Mouse (Mus musculus): ENCODE data around the gene Scp2. TPM values are rescaled to one million over a fixed set of nuclear protein-coding genes. Genes with fewer than 3 reads are reported as not detected.
A peak's percentile ranks its signal among the peaks of the same experiment; 100 is the strongest.

Gene Scp2
- total and polyA plus RNA-seq, 2 experiments = 1,138 to 3,000 TPM

DNA sequence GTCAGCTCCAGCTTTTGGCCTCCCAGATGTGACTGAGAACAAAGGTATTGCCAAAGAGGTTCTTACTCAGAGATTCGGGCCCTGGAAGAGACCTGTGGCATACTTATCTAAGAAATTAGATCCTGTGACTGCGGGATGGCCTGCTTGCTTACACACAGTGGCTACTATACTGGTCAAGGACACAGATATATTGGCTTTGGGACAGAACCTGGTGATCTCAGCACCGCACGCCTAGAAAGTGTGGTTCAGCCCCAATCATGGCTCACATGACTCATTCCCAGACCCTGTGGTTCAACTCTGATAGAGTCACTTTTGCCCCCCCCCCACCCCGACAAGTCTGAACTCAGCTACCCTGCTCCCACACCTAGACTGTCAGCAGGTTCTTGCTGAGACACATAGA, 7.9 kb downstream of the Scp2 start:
- peak overlapping the region; percentile 82 for H3K27ac ChIP-seq (replicated peaks; ENCODE audit: insufficient read depth, low read depth, low read length)
- no peaks in the 10 kb centered on the region for H3K27me3 ChIP-seq (ENCODE audit: control insufficient read depth, insufficient read depth, low read length)
- peak; percentile 81 for DNase-seq (ENCODE audit: extremely low read depth, low read depth, low spot score)
- H3K9ac ChIP-seq (ENCODE audit: low read depth, low read length) = peak overlapping the region; percentile 40; the same call in 1 of the 2 replicates
- H3K4me1 ChIP-seq (ENCODE audit: control insufficient read depth, insufficient read depth, low read length) = peaks cover 17% of the 10 kb centered on the region; the same call in 1 of the 2 replicates
- no peaks in the 10 kb centered on the region for H3K36me3 ChIP-seq (ENCODE audit: control insufficient read depth, insufficient read depth, low read length)
- WGBS = 24% methylated on average over 5 of the region's 5 CpGs
- no peaks in the 10 kb centered on the region for H3K79me2 ChIP-seq (ENCODE audit: control insufficient read depth, insufficient read depth, low read length)
- TF ChIP-seq POLR2A (IDR thresholded peaks at IDR 0.05; ENCODE audit: extremely low read depth, insufficient read depth, low read length) = no peak
- TF ChIP-seq CTCF (IDR thresholded peaks at IDR 0.05; ENCODE audit: low read depth, low read length) = no peak
- H3K4me3 ChIP-seq (ENCODE audit: insufficient read depth, low read depth, low read length) = no peak overlapping the region

DNA sequence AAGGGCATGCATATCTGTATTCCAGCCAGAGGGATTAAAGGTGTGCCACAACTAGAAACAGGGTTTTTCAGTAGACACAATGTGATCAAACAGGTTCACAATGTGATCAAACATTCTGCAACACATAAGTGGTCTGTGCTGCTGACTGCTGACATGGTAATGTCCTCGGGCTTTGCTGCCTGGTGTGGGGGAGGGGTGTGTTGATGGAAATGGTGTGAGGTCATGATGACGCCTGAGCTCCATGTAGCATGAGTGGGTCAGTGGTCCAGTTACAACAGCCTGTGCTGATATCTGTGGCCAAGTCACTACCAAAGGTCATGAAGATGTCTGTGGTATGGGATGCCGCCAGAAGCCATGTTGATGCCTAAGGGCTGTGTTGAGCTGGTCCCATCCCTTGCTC, 14.3 kb downstream of the Scp2 start:
- peak; percentile 70 for DNase-seq (ENCODE audit: extremely low read depth, low read depth, low spot score)
- H3K27me3 ChIP-seq (ENCODE audit: control insufficient read depth, insufficient read depth, low read length) = no peaks in the 10 kb centered on the region
- TF ChIP-seq POLR2A (IDR thresholded peaks at IDR 0.05; ENCODE audit: extremely low read depth, insufficient read depth, low read length) = no peak
- no peak for TF ChIP-seq CTCF (IDR thresholded peaks at IDR 0.05; ENCODE audit: low read depth, low read length)
- 0 out of 2 replicates have a peak overlapping the region, but pooled peaks have one; percentile 6 for H3K9ac ChIP-seq (ENCODE audit: low read depth, low read length)
- H3K27ac ChIP-seq (replicated peaks; ENCODE audit: insufficient read depth, low read depth, low read length) = peak overlapping the region; percentile 81
- WGBS = 28% methylated on average over 3 of the region's 3 CpGs
- no peak overlapping the region for H3K4me3 ChIP-seq (ENCODE audit: insufficient read depth, low read depth, low read length)
- H3K36me3 ChIP-seq (ENCODE audit: control insufficient read depth, insufficient read depth, low read length) = no peaks in the 10 kb centered on the region
- H3K4me1 ChIP-seq (ENCODE audit: control insufficient read depth, insufficient read depth, low read length) = peaks cover 29% of the 10 kb centered on the region
- no peaks in the 10 kb centered on the region for H3K79me2 ChIP-seq (ENCODE audit: control insufficient read depth, insufficient read depth, low read length)

- no peak overlapping the region for H3K9ac ChIP-seq (ENCODE audit: low read depth, low read length)
- 94% methylated on average over 2 of the region's 2 CpGs for WGBS
- peak; percentile 4 for DNase-seq (ENCODE audit: extremely low read depth, low read depth, low spot score)
- H3K4me1 ChIP-seq (ENCODE audit: control insufficient read depth, insufficient read depth, low read length) = peaks cover 38% of the 10 kb centered on the region
- no peaks in the 10 kb centered on the region for H3K27me3 ChIP-seq (ENCODE audit: control insufficient read depth, insufficient read depth, low read length)
- H3K36me3 ChIP-seq (ENCODE audit: control insufficient read depth, insufficient read depth, low read length) = no peaks in the 10 kb centered on the region
- no peak overlapping the region for H3K4me3 ChIP-seq (ENCODE audit: insufficient read depth, low read depth, low read length)
- H3K79me2 ChIP-seq (ENCODE audit: control insufficient read depth, insufficient read depth, low read length) = peaks cover 4% of the 10 kb centered on the region; the same call in 1 of the 2 replicates
- H3K27ac ChIP-seq (replicated peaks; ENCODE audit: insufficient read depth, low read depth, low read length) = peak overlapping the region; percentile 75
- TF ChIP-seq CTCF (IDR thresholded peaks at IDR 0.05; ENCODE audit: low read depth, low read length) (no peak), POLR2A (IDR thresholded peaks at IDR 0.05; ENCODE audit: extremely low read depth, insufficient read depth, low read length) (no peak)
Measured at GRCm38 (mm10) chr4:108128339-108128738, 16.5 kb downstream of the Scp2 start.

- TF ChIP-seq POLR2A (IDR thresholded peaks at IDR 0.05; ENCODE audit: extremely low read depth, insufficient read depth, low read length) (no peak), CTCF (IDR thresholded peaks at IDR 0.05; ENCODE audit: low read depth, low read length) (no peak)
- Histone ChIP-seq H3K36me3 (ENCODE audit: control insufficient read depth, insufficient read depth, low read length) (no peaks in the 10 kb centered on the region), H3K27me3 (ENCODE audit: control insufficient read depth, insufficient read depth, low read length) (no peaks in the 10 kb centered on the region), H3K4me1 (ENCODE audit: control insufficient read depth, insufficient read depth, low read length) (peaks cover 40% of the 10 kb centered on the region), H3K9ac (ENCODE audit: low read depth, low read length) (peak overlapping the region; percentile 52; the same call in 1 of the 2 replicates), H3K79me2 (ENCODE audit: control insufficient read depth, insufficient read depth, low read length) (peaks cover 4% of the 10 kb centered on the region; the same call in 1 of the 2 replicates), H3K4me3 (ENCODE audit: insufficient read depth, low read depth, low read length) (no peak overlapping the region), H3K27ac (replicated peaks; ENCODE audit: insufficient read depth, low read depth, low read length) (peak overlapping the region; percentile 99)
- no peak for DNase-seq (ENCODE audit: extremely low read depth, low read depth, low spot score)
- 89% methylated on average over 5 of the region's 5 CpGs for WGBS
Measured at GRCm38 (mm10) chr4:108127516-108127915, 17.3 kb downstream of the Scp2 start.

DNA sequence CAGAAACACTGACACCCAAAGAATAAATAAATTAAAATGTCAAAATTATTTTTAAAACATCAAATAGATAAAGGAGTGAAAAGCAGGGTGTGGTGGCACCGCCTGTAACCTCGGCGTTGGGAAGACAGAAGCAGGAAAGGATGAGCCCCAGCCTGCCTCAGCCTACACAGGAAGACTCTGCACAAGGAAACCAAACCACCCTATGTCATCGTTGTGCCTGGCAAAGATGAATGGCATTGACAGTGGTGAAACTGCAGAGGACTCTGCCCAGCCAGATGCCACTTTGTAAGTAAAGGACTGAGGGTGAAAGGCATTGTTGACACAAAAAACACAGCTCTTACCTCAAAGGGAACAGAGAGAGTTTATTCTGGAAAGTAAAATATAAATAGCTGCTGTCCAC, 18.5 kb downstream of the Scp2 start:
- peaks cover 4% of the 10 kb centered on the region; the same call in 1 of the 2 replicates for H3K79me2 ChIP-seq (ENCODE audit: control insufficient read depth, insufficient read depth, low read length)
- no peak for TF ChIP-seq CTCF (IDR thresholded peaks at IDR 0.05; ENCODE audit: low read depth, low read length)
- TF ChIP-seq POLR2A (IDR thresholded peaks at IDR 0.05; ENCODE audit: extremely low read depth, insufficient read depth, low read length) = no peak
- peak; percentile 98 for DNase-seq (ENCODE audit: extremely low read depth, low read depth, low spot score)
- H3K4me1 ChIP-seq (ENCODE audit: control insufficient read depth, insufficient read depth, low read length) = peaks cover 38% of the 10 kb centered on the region
- no peak overlapping the region for H3K4me3 ChIP-seq (ENCODE audit: insufficient read depth, low read depth, low read length)
- H3K36me3 ChIP-seq (ENCODE audit: control insufficient read depth, insufficient read depth, low read length) = no peaks in the 10 kb centered on the region
- no peaks in the 10 kb centered on the region for H3K27me3 ChIP-seq (ENCODE audit: control insufficient read depth, insufficient read depth, low read length)
- 33% methylated on average over 4 of the region's 4 CpGs for whole genome bisulfite sequencing
- H3K9ac ChIP-seq (ENCODE audit: low read depth, low read length) = peak overlapping the region; percentile 49; the same call in 1 of the 2 replicates
- H3K27ac ChIP-seq (replicated peaks; ENCODE audit: insufficient read depth, low read depth, low read length) = peak overlapping the region; percentile 97

- peak; percentile 89 for DNase-seq (ENCODE audit: extremely low read depth, low read depth, low spot score)
- 26% methylated on average over 1 of the region's 1 CpGs for WGBS
Measured at GRCm38 (mm10) chr4:108124104-108124503, 20.7 kb downstream of the Scp2 start.

More at GRCm38 (mm10) chr4:108124104-108124503, 20.7 kb downstream of the Scp2 start:
- H3K79me2 ChIP-seq (ENCODE audit: control insufficient read depth, insufficient read depth, low read length) = peaks cover 4% of the 10 kb centered on the region; the same call in 1 of the 2 replicates
- no peak overlapping the region for H3K4me3 ChIP-seq (ENCODE audit: insufficient read depth, low read depth, low read length)
- H3K27ac ChIP-seq (replicated peaks; ENCODE audit: insufficient read depth, low read depth, low read length) = peak overlapping the region; percentile 97
- no peak for TF ChIP-seq POLR2A (IDR thresholded peaks at IDR 0.05; ENCODE audit: extremely low read depth, insufficient read depth, low read length)
- no peak for TF ChIP-seq CTCF (IDR thresholded peaks at IDR 0.05; ENCODE audit: low read depth, low read length)
- peaks cover 32% of the 10 kb centered on the region for H3K4me1 ChIP-seq (ENCODE audit: control insufficient read depth, insufficient read depth, low read length)
- H3K9ac ChIP-seq (ENCODE audit: low read depth, low read length) = no peak overlapping the region
- H3K36me3 ChIP-seq (ENCODE audit: control insufficient read depth, insufficient read depth, low read length) = no peaks in the 10 kb centered on the region
- H3K27me3 ChIP-seq (ENCODE audit: control insufficient read depth, insufficient read depth, low read length) = no peaks in the 10 kb centered on the region
